Mouse (Mus musculus): ENCODE data around the gene Ankrd52. TPM values are rescaled to one million over a fixed set of nuclear protein-coding genes. Genes with fewer than 3 reads are reported as not detected.

Ankrd52 gene
- total RNA-seq, 2 experiments from 2014 or later = 54.7 to 69.5 TPM

DNA sequence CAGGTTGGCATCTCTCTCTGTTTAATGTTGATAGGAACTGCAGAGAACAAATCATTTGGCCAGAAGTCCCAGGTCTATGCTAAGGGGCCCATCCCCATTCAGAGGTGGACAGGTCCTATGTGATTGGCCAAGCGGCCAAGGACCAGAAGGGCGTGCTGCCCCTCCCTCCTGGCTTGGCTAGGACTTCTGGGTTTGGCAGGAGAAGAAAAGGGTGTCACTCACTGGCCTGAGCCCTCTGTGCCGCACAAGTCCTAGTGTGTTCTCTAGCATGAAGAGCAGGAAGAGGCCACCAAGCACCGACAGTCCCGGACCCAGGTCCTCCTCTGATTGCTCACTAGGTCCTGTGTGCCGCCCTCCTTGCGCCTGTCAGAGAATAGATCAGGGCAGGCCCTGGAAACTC lies 20.6 kb downstream of the Ankrd52 start:
- DNase-seq (ENCODE audit: extremely low spot score in 1 of 2, low spot score in 1 of 2) = no peak

DNA sequence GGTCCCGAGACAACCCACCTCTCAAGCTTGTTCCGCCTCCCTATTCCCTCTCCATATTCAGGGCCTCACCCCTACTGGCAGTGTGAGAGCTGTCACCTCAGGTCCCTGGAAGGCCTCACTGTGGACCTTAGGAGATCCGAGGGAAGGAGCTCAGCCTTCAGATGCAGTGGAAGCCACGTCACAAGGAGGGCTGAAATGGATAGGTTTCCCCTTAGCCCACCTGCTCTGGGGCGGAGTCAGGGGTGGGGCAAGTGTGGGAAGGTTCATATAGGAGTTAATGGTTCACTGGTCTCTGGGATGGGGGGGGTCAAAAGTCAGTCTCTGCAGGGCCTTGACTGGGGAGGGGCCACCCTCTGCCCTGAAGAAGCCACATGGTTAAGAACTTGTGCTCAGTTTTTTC lies 23.4 kb downstream of the Ankrd52 start:
- DNase-seq (ENCODE audit: extremely low spot score in 1 of 2, low spot score in 1 of 2) = no peak

DNA sequence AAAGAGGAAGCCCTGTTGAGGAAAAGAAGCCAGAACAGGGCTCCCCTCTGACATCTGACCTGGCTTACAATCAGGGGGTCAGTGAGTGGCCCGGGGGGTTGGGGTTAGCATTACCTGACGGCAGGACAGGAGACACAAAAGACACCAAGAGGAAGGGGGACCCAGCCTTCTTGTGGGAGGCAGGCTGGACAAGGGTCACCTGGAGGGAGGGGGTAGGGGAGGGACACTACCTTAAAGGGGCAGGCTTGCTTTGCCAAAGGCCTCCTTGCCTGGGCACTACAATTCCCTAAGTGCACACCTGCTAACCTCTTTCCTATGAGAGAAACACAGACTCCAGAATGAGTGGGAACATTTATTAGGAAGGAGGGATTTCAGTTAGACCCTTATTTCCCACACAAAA lies 24.1 kb downstream of the Ankrd52 start, which contains the start of gene Slc39a5:
TSS of gene Slc39a5 (minus strand) at position 174 of the 400 bp plus-strand sequence.
- no peak for DNase-seq (ENCODE audit: extremely low spot score in 1 of 2, low spot score in 1 of 2)

DNA sequence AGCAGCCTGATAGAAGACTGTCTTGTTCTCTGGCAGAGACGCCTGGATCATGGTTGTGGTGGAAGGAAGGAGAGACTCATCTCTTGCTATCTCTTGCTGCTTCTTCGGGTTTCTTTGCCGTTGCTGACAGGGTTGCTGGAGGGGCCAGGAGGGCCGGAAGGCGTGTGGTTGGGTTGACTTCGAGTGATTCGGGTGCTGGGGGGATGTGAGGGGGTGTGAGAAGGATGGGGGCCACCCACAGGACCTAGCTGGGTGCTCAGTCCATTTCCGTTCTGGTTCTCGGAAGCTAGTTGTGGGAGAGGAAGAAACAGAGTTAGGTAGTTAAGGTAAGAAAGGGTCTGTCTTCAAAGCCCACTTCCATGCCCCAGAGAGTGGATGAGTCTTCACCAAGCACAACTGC lies 24.7 kb downstream of the Ankrd52 start:
- no peak for DNase-seq (ENCODE audit: extremely low spot score in 1 of 2, low spot score in 1 of 2)

DNA sequence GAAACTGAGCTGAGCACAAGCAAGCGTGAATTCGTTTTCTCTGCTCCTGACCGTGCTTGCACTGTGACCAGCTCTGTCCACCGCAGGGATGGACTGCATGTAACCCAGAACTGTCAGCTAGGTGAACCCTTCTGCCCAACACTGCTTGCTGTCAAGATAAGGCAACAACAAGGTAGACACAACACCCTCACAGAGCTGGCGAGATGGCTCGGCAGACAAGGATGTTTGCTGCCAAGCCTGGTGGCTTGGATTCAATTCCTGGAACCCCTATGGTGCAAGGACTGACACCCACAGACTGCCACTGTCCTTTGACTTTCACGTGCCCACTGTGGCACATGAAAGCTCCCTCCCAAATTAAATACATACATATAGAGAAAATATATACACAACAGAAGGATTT lies 27.0 kb downstream of the Ankrd52 start:
- DNase-seq (ENCODE audit: extremely low spot score in 1 of 2, low spot score in 1 of 2) = no peak

DNA sequence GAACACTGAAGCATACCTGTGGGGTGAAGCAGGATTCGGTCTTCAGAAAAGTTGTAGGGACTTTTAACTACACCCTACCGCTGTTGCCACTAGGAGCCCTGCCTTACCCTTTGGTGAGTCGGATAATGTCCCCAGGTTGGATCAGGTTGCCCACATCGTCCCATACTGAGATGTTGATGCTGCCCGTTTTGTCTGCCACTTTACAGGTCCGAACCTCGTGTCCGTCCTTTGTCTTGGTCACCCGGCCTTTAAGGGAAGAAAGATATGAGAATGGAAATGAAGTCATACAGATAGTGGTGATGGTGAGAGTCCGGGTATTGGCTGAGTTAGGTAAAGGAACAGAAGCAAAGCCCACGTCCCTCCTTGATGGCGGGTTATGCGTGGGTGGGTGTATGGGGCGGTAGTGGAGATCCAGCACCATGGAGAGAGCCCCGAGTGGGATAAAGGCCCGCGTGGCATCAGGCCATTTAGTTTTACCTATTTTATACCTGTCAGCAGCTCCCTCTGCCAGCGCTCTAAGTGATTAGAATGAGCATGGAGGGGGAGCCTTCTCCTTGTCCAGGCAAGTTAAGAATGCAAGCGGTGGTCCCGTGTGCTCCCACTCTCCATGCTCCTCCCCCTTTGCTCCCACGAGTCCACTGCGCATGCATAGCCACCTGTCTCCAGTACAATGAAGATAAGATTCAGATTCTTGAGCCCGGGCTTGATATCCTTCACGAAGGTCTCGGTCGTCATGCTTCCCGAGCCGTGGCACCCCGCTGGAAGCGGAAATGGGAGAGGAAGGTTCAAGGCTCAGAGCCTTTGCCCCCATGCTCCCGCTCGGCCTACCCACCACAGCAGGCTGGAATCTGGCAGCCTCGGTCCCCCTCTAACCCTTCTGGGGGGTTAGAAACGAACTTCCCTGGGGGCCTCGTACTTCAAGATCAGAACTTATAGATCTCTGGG lies 31.9 kb downstream of the Ankrd52 start:
- peak in 1 of 2 experiments; percentile 35 for DNase-seq (ENCODE audit: extremely low spot score in 1 of 2, low spot score in 1 of 2)

DNA sequence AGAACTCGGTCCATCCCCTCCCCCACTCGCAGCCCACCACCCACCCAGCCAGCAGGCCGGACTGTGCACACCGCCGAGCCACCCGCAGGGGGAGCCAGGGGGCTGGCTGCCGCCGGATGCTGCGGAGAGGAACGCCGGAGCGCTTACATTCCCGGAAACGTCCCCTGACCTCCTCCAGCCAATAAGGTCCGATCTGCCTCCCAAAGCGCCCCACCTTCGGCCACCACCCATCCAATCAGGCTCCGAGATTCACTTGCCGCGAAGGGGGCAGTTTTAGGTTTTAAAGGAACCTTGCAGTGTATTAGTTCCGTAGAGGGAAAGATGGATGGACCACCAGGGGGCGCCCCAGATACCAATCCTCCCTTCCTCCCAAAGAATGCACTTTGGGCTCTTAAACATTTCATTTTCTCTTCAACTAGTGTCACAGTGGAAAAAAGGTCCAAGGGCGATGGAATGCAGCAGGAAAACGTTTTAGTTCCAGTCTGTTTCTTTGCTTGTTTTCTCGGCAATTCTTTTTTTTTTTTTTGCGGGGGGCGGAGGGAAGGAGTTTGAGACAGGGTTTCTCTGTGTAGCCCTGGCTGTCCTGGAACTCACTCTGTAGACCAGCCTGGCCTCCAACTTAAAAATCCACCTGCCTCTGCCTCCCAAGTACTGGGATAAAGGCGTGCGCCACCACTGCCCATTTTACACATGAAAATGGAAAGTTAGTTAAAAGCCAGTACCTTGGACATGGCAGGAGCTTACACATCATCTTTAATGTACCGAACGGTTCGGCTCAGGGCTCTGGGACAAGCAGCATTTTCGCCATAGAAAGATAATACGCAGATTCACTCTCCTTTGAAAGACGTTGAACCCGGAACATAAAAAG lies 33.0 kb downstream of the Ankrd52 start:
- peak; percentile 94 to 99 for DNase-seq (ENCODE audit: extremely low spot score in 1 of 2, low spot score in 1 of 2)

DNA sequence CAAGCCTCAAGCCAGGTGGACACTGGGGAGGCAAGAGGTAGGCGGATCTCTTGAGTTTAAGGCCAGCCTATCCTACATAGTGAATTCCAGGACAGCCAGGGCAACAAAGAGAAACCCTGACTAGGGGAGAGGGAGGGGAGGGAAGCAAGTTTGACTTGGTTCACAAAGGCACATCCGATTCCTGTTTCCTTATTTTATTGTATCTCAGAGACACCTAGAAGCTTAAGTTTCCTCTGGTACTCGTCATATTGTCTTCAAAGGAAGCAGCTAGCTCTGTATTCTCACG lies 33.6 kb downstream of the Ankrd52 start:
- no peak for DNase-seq (ENCODE audit: extremely low spot score in 1 of 2, low spot score in 1 of 2)

DNA sequence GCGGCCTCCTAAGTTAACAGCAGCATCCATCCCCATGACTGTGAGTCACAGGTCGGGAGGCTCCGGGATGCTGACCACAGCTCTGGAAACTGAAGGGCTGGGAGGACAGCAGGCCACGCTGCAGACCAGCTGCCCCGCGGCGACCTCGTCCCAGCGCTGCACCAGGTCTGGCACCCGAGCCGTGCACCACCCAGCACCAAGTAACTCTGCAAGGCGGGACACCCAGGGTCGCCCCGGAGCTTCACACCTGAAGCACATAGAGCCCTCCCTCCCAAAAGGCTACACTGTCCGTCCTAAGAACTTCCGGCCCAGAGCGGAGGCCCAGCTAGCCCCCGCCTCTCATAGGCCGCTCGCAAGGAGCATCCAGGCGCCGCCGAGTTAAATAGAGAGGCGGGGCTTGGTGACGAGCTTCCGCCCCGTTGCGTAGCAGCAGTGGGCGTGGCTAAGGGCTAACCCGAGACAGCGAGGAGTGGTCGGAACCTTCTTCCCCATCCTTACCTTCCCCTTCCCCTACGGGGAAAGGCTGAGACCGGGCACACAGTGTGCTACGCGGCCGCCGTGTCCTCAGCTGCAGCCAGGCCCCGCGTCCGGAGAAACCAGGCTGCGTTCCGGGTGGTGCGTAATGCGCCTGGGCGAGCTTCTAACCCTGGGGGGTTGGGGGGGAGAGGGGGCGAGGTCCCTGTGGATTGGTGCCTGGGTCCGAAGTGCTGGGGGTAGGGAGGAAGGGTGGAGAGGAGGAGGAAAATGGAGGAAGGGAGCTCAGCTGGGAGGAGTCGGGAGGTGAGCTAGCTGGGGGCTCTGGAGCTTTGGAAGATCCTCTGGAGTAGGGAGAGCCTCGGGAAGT lies 34.5 kb downstream of the Ankrd52 start, which contains the start of the genes Nabp2 and Rnf41:
TSS of gene Nabp2 (minus strand) at position 282 of the 844 bp plus-strand sequence.
TSS of gene Rnf41 (plus strand) at position 447 of the 844 bp plus-strand sequence.
- DNase-seq (ENCODE audit: extremely low spot score in 1 of 2, low spot score in 1 of 2) = peak; percentile 90 to 91

DNA sequence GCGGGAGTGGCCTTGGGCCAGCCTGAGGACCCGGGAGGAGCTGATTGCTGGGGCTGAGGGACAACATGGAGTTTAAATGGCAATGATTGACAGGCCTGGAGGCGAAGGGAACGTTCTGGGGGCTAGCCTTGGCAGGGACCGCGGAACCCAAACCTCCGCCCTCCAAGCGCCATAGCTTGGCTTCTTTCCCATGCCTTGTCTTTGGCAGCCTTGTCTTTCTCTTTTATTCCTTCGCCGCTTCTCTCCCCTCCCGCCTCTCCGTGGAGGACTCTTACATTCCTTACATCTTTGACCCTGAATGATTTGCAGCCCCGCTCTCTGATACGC lies 35.1 kb downstream of the Ankrd52 start:
- no peak for DNase-seq (ENCODE audit: extremely low spot score in 1 of 2, low spot score in 1 of 2)

DNA sequence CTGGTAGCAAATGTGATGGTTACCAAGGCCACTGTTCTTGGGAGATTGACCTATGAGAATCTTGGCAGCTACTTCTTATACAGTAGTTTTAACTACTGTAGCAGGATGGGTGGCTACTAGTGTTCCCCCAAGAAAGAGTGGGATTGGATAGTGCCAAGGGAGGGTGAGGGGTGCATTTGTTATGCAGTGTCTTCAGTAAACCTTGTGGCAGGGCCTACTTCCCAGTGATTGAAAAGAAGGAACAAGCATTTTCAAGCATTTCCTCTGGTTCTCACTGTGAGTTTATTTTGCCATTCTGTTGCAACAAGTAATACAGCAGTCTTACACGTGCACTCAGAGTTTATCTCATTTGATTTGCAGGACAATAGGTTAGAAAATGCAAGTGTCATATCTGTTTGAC lies 35.6 kb downstream of the Ankrd52 start:
- no peak for DNase-seq (ENCODE audit: extremely low spot score in 1 of 2, low spot score in 1 of 2)

DNA sequence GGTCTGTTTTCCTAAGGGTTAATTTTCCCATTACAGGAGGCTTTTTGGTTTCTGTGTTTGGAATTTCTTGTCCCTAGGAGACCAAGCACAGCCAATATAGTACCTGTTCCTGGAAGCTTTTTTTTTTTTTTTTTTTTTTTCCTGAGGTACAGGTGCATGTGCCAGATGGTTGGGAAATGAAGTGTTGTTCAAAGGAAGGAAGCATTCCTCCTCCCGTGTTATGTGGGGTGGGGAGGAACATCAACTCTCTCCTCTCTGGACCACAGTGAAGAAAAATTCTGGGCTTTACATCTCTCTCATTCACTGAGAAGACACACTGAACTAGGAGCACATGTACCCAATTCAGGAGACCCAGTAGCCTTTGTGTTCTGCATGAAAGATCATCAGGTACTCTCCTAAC lies 36.2 kb downstream of the Ankrd52 start:
- no peak for DNase-seq (ENCODE audit: extremely low spot score in 1 of 2, low spot score in 1 of 2)

DNA sequence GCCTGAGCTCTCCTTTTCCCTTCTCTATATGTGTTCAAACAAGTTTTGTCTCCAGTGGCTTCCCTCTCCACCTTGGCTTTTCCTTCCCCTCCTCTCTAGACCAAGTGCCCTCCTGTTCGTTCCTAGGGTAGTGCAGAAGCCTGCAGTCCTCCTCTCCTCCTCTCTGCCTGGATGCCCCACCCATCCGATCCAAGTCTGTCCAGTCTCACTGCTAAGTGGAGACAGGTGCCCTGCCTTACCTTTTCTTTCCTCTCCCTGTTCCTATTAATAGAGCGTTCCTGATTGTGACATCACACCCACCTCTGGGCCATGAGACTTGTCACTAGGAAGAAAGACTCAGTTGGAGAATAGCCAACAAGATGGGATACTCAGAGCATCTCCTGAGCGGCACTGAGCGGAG lies 37.9 kb downstream of the Ankrd52 start:
- no peak for DNase-seq (ENCODE audit: extremely low spot score in 1 of 2, low spot score in 1 of 2)

DNA sequence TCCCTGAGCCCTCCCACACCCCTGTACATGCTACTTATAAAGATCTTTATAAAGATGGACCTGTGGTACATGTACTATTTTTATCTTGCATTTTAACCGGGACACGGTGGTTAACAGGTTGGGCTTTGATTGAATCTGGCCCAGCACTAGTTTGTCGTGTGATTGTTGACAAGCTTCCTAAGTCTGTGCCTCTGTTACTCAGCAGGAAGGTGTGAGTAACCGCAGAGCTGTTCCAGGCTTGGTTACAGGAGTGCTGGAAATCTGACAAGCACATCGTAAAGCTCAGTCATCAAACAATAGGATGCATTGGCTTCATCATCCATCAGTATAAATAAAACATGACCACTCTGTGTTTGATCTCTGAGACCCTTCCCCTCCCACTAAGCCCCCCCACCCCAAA lies 45.5 kb downstream of the Ankrd52 start:
- no peak for DNase-seq (ENCODE audit: extremely low spot score in 1 of 2, low spot score in 1 of 2)

DNA sequence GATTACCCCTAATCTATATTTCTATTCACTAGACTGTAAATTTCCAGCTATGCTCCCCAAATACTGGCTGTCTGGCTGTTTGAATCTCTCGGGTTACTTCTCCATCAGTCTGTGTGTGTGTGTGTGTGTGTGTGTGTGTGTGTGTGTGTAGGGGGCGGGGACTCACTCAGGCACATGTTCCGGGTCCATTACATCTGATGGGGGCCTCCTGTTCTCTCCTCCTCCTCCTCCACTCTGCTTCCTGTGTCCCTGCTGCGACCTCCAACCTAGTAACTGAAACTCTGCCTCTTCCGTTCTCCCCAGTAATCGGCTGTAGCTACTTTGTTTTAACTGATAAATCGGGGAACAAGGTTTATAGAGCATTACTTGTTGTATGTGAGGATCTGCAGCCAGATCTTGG lies 47.7 kb downstream of the Ankrd52 start:
- DNase-seq (ENCODE audit: extremely low spot score in 1 of 2, low spot score in 1 of 2) = no peak

DNA sequence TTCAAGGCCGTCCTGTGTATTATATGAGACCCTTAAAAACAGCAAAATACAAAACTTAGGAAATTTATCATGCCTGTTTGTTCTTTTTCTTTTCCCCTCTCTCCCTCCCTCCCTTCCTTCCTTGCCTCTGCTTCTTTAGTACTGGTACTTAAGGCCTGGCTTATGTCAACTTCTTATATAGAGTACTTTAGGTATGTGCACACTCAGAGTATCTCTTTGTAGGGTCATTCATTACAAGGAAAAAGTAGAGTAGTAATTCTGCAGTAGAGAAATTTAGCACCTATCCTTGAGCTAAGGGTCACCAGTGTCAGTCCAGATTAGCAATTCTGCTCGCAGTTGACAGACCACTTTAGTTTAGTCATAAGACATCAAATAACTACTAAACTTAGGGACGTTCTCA lies 48.3 kb downstream of the Ankrd52 start:
- DNase-seq (ENCODE audit: extremely low spot score in 1 of 2, low spot score in 1 of 2) = no peak

DNA sequence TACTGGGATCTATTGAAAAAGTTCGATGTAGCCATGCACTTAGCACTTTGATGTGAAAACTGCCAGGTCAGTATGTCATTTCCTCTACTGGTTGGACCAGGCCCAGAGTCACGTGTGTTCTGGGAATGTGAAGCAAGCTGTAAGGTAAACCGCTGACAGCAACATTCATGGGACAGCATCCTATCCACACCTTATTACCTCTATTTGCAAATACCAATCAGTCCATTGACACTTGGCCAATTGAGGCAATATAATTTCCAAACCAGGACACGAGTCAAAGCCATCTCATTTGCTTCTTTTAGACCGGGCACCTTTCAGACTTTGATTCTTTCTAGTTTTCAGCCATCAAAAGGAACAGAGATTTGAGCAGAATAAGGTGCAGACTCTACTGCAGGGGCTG lies 52.1 kb downstream of the Ankrd52 start:
- no peak for DNase-seq (ENCODE audit: extremely low spot score in 1 of 2, low spot score in 1 of 2)

DNA sequence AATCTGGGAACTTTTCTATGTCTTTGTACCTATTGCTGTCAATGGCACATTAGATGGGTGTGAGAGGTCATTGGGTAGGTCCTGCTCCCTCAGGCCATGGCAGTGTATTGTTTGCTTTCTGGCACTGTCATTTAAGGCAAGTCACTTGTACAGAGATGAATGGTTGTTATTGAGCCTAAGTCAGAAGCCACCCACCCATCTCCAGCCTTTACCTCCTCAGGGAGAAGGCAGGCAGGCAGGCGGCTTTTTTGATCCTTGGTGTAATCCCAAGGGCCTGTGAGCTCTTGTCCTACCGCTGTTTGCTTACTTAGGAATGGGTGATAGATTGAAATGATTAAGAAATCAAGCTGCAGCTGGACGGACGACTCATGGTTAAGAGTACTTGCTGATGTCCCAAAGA lies 52.5 kb downstream of the Ankrd52 start:
- no peak for DNase-seq (ENCODE audit: extremely low spot score in 1 of 2, low spot score in 1 of 2)

DNA sequence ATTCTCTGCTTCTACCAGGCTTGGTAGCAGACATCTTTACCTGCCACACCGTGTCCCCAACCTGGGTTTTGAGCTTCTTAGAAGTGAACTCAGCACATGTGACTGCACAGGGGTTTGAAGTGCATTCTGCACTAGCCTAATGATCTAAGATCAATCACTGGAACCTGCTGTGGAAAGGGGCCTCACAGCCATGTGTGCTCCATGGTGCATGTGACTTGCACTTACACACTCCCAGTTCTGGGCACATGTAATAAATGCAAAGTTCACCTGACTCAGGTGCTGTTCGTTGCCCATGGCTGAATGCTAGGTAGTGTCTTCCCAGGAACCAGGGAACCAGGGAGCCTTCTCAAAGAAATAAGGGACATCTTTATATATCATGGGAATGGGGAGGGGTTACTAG lies 56.5 kb downstream of the Ankrd52 start:
- DNase-seq (ENCODE audit: extremely low spot score in 1 of 2, low spot score in 1 of 2) = no peak

DNA sequence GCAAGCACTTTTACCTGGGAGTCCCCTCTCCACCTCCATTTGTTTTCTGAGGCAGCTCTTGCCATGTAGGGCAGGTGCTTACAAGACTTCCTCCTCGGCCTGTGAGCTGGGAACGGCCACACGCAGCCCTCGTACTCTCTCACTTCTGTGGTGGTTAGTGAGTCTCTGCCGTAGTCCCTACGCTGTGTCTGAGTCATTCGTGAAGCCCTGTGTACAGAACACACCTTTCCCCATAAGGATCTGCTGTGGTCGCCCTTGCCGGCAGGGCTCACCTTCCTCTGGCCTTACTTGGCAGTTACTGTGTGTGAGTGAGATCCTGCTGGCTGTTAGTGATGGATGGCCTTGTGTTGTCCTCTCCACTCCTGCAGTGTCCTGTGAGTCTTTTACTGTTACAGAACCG lies 57.8 kb downstream of the Ankrd52 start:
- DNase-seq (ENCODE audit: extremely low spot score in 1 of 2, low spot score in 1 of 2) = no peak

All from layer of hippocampus, postnatal 25 days (tissue).